Mouse (Mus musculus): ENCODE results near the gene Psma6.
"Not testable (repeated sequence)": the region's sequence is repeated elsewhere in the genome, so short reads cannot be mapped to it uniquely, and the experiment has no call there.

Gene Psma6

DNA sequence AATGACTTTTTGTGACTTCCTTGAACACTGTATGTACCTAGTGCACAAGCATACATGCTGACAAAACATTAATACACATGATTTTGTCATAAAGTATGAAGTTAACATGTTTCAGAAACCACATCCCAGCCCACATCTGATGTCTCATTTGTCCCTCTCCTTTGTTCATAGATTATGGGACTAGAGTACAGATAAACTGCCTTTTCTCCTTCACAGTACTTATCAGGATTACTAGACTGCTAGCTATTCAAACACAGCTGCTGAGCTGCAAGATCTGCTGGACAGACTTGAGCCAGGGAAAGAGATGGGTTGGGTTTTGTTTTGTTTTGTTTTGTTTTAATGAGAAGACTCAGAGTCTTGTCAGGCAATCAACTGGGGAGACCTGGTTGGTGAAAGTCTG lies 8.1 kb downstream of the Psma6 start:
- in situ Hi-C loops (cut with MboI; ENCODE audit: low sequenced_read_pairs), result no loop called here

- in situ Hi-C loops (cut with MboI; ENCODE audit: low sequenced_read_pairs), result no loop called here
Observed at GRCm38 (mm10) chr12:55392733-55393577, 8.9 kb downstream of the Psma6 start.

GRCm38 (mm10) chr12:55395601-55396000 lies 11.6 kb downstream of the Psma6 start:
- in situ Hi-C loops (cut with MboI; ENCODE audit: low sequenced_read_pairs), result not testable (repeated sequence)

DNA sequence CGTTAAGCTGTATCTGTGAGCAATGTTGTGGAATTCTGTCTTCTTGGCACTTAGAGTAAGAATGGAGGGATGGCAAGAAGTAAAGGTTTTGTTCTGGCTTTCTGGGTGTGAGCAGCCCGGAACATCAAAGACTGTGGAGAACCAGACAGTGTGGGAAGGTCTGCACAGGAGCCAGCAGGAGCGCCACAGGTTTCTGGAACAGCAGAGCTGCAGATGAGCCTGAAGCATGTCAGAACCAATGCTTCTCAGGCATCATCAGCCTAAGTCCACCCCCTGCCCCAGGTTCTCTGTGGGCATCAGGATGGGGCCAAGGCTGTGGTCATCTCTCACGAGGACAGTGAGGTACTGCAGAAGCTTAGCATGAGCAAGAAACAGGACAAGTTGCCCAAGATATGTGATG lies 12.5 kb downstream of the Psma6 start:
- in situ Hi-C loops (cut with MboI; ENCODE audit: low sequenced_read_pairs), result no loop called here

GRCm38 (mm10) chr12:55397544-55398239 lies 13.7 kb downstream of the Psma6 start:
- in situ Hi-C loops (cut with MboI; ENCODE audit: low sequenced_read_pairs), result no loop called here

- in situ Hi-C loops (cut with MboI; ENCODE audit: low sequenced_read_pairs), result no loop called here
Observed at GRCm38 (mm10) chr12:55398240-55399127, 14.5 kb downstream of the Psma6 start.

DNA sequence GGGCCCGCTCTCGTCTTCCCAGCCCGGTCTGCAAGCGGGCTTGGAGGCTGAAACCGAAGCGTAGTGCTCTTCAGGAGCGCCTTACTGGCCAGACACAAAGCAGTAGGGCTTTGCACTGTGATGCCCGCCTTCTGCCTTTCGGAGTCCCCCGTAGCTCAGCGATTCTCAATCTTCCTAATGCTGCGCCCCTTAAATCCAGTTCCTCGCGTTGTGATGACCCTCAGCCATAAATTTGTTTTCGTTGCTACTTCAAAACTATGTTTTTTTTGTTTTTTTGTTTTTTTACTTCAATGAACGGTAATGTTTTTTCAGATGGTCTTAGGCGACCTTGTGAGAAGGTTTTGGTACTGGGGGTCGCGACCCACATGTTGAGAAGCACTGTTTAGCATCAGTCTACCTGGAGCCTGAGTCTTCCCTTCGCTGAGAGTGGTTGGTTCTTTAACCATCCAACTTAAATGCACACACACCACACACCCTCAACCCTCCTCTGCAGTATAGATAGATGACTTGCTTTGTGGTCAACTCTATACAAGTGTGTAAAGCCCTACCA lies 15.2 kb downstream of the Psma6 start:
- in situ Hi-C loops (cut with MboI; ENCODE audit: low sequenced_read_pairs), result no loop called here

DNA sequence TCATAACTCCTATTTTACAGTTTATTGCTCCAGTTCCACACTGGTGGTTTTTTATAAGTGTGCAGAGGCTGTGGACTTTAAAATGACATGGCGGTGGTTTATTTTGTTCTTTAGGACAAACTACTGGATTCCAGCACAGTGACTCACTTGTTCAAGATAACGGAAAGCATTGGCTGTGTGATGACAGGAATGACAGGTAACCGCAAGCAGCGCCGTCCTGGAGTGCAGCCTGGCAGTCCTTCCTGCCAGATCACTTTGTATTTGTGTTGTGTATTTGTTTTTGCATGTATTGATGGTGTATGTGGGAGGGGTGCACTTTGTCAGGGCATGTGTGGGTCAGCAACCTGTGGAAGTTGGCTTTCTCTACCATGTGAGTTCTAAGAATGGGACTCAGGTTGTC lies 23.9 kb downstream of the Psma6 start:
- in situ Hi-C loops (cut with MboI; ENCODE audit: low sequenced_read_pairs), result no loop called here

DNA sequence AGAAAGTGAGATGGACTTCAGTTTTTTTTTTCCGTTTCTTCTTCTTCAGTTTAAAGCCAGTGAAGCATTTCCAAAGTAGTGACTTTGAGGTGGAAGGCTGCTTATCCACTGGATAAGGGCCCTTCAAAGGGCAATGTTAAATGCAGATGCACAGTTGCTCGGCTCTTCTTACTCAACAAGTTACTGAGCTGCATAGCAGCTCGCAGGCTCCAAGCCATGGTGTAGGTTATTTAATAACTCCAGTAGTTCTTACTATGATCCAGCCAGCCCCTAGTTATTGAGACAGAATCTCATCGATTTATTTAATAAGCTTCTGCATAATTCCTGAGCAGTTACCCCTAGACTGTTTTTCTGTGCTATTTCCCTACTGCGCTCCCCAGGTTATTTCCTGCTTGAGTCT lies 31.2 kb downstream of the Psma6 start:
- in situ Hi-C loops (cut with MboI; ENCODE audit: low sequenced_read_pairs), result no loop called here

DNA sequence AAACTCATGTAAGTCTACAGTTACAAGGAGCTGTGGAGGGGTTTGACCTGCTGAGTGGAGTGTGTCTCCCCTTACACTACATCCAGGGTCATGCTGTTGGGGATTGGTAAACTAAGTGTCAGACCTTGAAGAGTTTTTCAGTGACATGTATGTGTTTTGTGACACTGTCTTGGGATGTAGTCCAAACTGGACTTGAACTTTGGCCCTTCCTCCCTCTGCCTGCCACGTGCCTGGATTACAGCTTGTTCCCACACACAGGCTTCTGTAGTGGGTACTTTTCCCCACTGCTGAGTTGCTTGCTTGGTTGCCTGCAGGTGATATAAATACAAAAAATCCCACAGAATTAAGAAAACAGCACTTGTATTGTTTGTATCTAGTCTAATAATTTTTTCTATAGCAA lies 31.7 kb downstream of the Psma6 start:
- in situ Hi-C loops (cut with MboI; ENCODE audit: low sequenced_read_pairs), result no loop called here

DNA sequence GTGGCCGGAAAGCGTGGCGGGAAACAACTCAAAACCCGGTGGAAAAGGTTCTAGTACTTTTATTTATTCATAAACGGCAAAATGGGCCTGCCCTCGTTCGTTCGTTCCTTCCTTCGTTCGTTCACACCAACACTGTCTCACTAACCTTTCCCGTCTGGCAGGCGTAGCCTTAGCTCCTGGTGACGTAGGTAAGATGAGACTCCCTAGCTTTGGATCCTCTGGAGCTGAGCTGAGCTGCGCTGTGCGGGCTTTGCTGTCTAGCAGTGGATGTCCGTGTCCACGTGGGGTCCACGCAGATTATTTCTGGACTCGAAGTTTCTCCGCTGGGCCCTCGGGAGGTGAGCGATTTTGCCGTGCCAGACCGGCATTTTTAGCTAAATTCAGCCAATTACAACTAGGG lies 36.2 kb downstream of the Psma6 start:
- in situ Hi-C loops (cut with MboI; ENCODE audit: low sequenced_read_pairs), result no loop called here

DNA sequence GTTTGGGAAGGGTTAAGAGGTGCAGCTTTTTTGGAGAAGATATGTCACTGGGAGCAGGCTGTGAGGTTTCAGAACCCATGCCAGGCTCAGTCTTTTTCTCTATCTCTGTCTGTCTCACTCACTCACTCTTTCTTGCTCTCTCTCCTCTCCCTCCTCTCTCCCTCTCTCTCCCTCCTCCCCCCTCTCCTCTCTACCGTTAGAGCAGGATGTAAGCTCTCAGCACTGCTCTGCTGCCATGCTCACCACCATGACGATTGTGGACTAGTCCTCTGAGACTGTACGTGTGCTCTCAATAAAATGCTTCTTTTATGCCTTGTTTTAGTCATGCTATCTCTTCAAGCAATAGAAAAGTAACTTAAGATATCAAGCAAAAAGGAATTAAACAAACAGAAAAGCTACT lies 38.0 kb downstream of the Psma6 start:
- in situ Hi-C loops (cut with MboI; ENCODE audit: low sequenced_read_pairs), result no loop called here

DNA sequence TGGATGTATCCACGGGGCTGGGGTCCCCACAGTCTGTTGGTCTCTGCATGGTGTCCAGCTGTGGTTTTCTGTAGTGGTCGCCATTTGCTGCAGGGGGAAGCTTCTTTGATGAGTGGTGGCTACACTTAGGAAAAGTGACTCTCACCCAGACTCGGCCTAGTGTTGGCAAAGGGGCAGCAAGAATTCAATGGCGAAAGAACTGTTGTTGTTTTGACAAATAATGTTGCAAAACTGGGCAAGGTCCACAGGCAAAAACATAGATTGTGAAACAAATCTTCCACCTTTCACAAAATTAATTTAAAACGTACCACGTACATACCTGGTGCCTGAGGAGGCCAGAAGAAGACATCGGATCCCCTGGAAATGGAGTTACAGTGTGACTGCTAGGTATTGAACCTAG lies 42.3 kb downstream of the Psma6 start:
- in situ Hi-C loops (cut with MboI; ENCODE audit: low sequenced_read_pairs), result no loop called here

DNA sequence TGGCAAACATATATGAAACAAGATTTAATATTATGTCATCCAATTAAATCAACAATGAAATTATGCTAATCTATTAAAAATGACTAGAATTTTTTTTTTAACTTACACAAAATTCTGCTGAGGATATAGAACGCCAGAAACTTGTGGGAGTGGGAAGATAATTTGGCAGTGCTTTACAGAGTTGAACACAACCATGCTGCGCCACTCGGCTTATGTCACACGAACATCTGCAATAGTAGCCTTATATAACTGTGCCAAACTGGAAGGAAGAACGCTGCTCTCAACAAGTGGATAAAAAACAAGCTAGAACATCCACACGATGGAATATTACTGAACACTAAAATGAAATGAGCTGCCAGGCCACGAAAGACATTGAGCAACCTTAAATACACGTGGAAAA lies 45.2 kb downstream of the Psma6 start:
- in situ Hi-C loops (cut with MboI; ENCODE audit: low sequenced_read_pairs), result no loop called here

GRCm38 (mm10) chr12:55429956-55430355 lies 45.9 kb downstream of the Psma6 start:
- in situ Hi-C loops (cut with MboI; ENCODE audit: low sequenced_read_pairs), result no loop called here

DNA sequence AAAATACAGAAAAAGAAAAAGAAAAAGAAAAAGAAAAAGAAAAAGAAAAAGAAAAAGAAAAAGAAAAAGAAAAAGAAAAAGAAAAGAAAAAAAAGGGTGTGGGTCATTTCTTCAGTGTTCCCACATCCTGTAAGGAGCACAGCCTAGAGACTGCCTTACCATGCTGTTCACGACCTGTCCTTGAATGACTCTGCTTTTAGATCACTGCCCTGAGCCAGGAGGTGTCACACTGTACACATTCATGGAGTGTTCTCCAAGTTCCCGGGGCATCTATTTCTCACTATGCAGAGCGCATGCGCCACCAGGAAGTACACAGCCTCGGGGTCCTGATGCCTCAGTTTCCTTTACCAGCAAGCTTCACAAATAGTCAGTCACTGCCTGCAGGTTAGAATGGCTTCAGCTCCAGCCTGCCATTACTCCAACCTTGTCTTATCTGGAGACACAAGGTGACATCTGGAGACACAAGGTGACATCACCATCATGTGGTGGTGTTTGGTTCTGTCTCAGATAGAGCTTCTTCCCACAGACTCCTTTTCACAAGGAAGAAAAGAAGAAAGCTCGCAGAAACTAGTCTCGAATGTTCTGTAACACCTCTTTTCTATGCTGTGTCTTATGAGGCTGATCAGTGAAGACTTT lies 48.4 kb downstream of the Psma6 start:
- in situ Hi-C loops (cut with MboI; ENCODE audit: low sequenced_read_pairs), result no loop called here

- in situ Hi-C loops (cut with MboI; ENCODE audit: low sequenced_read_pairs), result no loop called here
Observed at GRCm38 (mm10) chr12:55432920-55433284, 48.9 kb downstream of the Psma6 start.

- in situ Hi-C loops (cut with MboI; ENCODE audit: low sequenced_read_pairs), result no loop called here
Observed at GRCm38 (mm10) chr12:55433802-55434435, 49.9 kb downstream of the Psma6 start.

DNA sequence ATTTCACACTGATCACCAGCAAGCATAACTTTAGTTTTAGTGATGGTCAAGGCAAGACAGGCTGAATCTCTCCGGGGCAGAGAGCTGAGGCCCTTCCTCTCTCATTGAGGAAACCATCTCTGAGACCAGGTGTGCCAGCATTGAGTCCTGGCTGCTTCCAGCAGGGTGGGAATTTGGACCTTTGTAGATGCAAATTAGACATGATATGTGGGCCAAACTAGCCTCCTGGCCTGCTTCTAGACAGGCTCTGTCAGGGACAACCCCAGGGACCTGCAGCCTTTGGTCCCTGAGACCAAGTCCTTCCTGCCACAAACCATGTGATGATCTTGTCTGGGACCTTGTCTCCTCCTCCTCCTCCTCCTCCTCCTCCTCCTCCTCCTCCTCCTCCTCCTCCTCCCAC lies 51.1 kb downstream of the Psma6 start:
- in situ Hi-C loops (cut with MboI; ENCODE audit: low sequenced_read_pairs), result no loop called here

GRCm38 (mm10) chr12:55437122-55437826 lies 53.3 kb downstream of the Psma6 start:
- in situ Hi-C loops (cut with MboI; ENCODE audit: low sequenced_read_pairs), result no loop called here
